Comparison of ENCODE assay signal across 13 mouse cellular contexts in genomic region chr13:104617201-104617600, GRCm38 (mm10).
DNase-seq lines count a peak whose midpoint lies in the region; ATAC-seq lines count a peak whose summit lies in the region.
"Had no signal": no experiment of that assay in that cellular context is flagged by ENCODE, and none has a peak within 500 bp of the region (broad histone marks: within the 10 kb centered on the region; RNA-seq: fewer than 3 reads in every experiment).

No protein-coding gene starts in this region.

- peak; percentile 60 for DNase-seq in induced T-regulatory cell, adult 2 months (ENCODE audit: low read depth)
- no peak for DNase-seq in urinary bladder, postnatal 14 days (ENCODE audit: low spot score)
- no peak for DNase-seq in left cerebral cortex, postnatal 4 days
- no peak for DNase-seq in gastrocnemius, postnatal 36 days
- DNase-seq: adrenal gland, adult 8-10 months; adrenal gland, postnatal 36 days; cerebellum, adult 11-12 months; cerebellum, adult 2 months; cerebellum, adult 9-10 months; cerebellum, postnatal 10 days; cerebellum, postnatal 25 days; forebrain, postnatal 0 days had no signal

- ATAC-seq in CD4-positive, CD25-positive, alpha-beta regulatory T cell, adult 4 months: peak; percentile 45

- intact Hi-C loops in left cerebral cortex, postnatal 4 days (cut with DNase I): no loop called here
- intact Hi-C loops in gastrocnemius, postnatal 36 days (cut with DNase I): no loop called here
